Mouse (Mus musculus) left cerebral cortex, adult 9 months (tissue): ENCODE measurements at regions not wholly inside any gene's neighbourhood (a gene's known extent, or its start where the extent isn't known, plus 50 kb on each side); places are given as distances from the start of the nearest gene placed in this dataset.

Experiments used
- DNase-seq, 2 experiments: peaks; one replicate each; pipeline ENCODE4 v3.0.0; 2022; ENCODE audit warnings: low spot score in 2 of 2

GRCm38 (mm10) chr6:31217060-31217541 is 181.4 kb upstream of the Mkln1 start:
- peak in 1 of 2 experiments; percentile 64 for DNase-seq

GRCm38 (mm10) chr6:31217641-31218138 is 180.8 kb upstream of the Mkln1 start:
- DNase-seq = peak in 1 of 2 experiments; percentile 62

- DNase-seq = peak; percentile 75 to 86
These were observed 180.3 kb upstream of the Mkln1 start for GRCm38 (mm10) chr6:31218139-31218750.

GRCm38 (mm10) chr6:31218880-31219279 is 179.7 kb upstream of the Mkln1 start:
- DNase-seq = no peak

- DNase-seq = no peak
These were observed 178.8 kb upstream of the Mkln1 start for GRCm38 (mm10) chr6:31219736-31220135.

- peak in 1 of 2 experiments; percentile 76 for DNase-seq
These were observed 178.2 kb upstream of the Mkln1 start for GRCm38 (mm10) chr6:31220184-31220931.

- peak in 1 of 2 experiments; percentile 63 for DNase-seq
These were observed 177.0 kb upstream of the Mkln1 start for GRCm38 (mm10) chr6:31221490-31221889.

GRCm38 (mm10) chr6:31222024-31222579 is 176.4 kb upstream of the Mkln1 start:
- DNase-seq = no peak

GRCm38 (mm10) chr6:31227406-31227805 is 171.1 kb upstream of the Mkln1 start:
- no peak for DNase-seq

- DNase-seq = no peak
These were observed 170.5 kb upstream of the Mkln1 start for GRCm38 (mm10) chr6:31228061-31228460.

- no peak for DNase-seq
These were observed 166.7 kb upstream of the Mkln1 start for GRCm38 (mm10) chr6:31231821-31232220.

- no peak for DNase-seq
These were observed 165.1 kb upstream of the Mkln1 start for GRCm38 (mm10) chr6:31233252-31233993.

GRCm38 (mm10) chr6:31240051-31240450 is 158.5 kb upstream of the Mkln1 start:
- DNase-seq = no peak

- no peak for DNase-seq
These were observed 148.0 kb upstream of the Mkln1 start for GRCm38 (mm10) chr6:31250526-31250925.

GRCm38 (mm10) chr6:31253251-31253935 is 145.1 kb upstream of the Mkln1 start:
- no peak for DNase-seq

- no peak for DNase-seq
These were observed 137.7 kb upstream of the Mkln1 start for GRCm38 (mm10) chr6:31260645-31261345.

GRCm38 (mm10) chr6:31261797-31262540 is 136.6 kb upstream of the Mkln1 start:
- DNase-seq = no peak

- no peak for DNase-seq
These were observed 135.9 kb upstream of the Mkln1 start for GRCm38 (mm10) chr6:31262651-31263050.

GRCm38 (mm10) chr6:31263821-31264220 is 134.7 kb upstream of the Mkln1 start:
- DNase-seq = no peak

GRCm38 (mm10) chr6:31266441-31267040 is 132.0 kb upstream of the Mkln1 start:
- DNase-seq = no peak
